Mouse (Mus musculus) heart, embryonic 14.5 days (tissue): ENCODE data around the gene Mcrip2. TPM values are rescaled to one million over a fixed set of nuclear protein-coding genes. Genes with fewer than 3 reads are reported as not detected.
A peak's percentile ranks its signal among the peaks of the same experiment; 100 is the strongest.

Source experiments
- ATAC-seq: fragments of 200-750 bp; cut with Nextera tagmentation; 2 replicates; pipeline ENCODE4 v1.8.0; 2017; ENCODE audit warnings: low read depth, moderate TSS enrichment; ENCODE audit not compliant: insufficient number of reproducible peaks, insufficient read depth, low FRiP score
- H3K27ac ChIP-seq, 2 experiments: fragments of 200-500 bp in 1 of 2; fragments of 300-500 bp in 1 of 2; sonication (generic) in 1 of 2; replicated peaks in 1 of 2; 2 replicates each; pipeline ENCODE4 v1.5.1; 2012 to 2014; ENCODE audit warnings: low read depth in 2 of 2, low read length in 2 of 2, control low read depth in 1 of 2, mild to moderate bottlenecking in 1 of 2, mixed read lengths in 1 of 2; ENCODE audit not compliant: control insufficient read depth in 1 of 2, insufficient read depth in 1 of 2
- H3K27me3 ChIP-seq: fragments of 300-500 bp; sonication (generic); 2 replicates; pipeline ENCODE4 v1.6.1; 2014; ENCODE audit warnings: mild to moderate bottlenecking, low read length, control low read depth; ENCODE audit not compliant: control insufficient read depth, insufficient read depth
- H3K36me3 ChIP-seq: fragments of 300-500 bp; sonication (generic); 2 replicates; pipeline ENCODE4 v1.6.1; 2014; ENCODE audit warnings: mild to moderate bottlenecking, control low read depth, low read length, mixed read lengths; ENCODE audit not compliant: control insufficient read depth, insufficient read depth
- H3K4me1 ChIP-seq, 2 experiments: fragments of 200-500 bp in 1 of 2; fragments of 300-500 bp in 1 of 2; sonication (generic) in 1 of 2; 2 replicates each; pipeline ENCODE4 v1.6.1; 2012 to 2014; ENCODE audit warnings: low read length in 2 of 2, control low read depth in 1 of 2, mixed read lengths in 1 of 2; ENCODE audit not compliant: control insufficient read depth in 2 of 2, insufficient read depth in 2 of 2
- H3K4me2 ChIP-seq: fragments of 300-500 bp; sonication (generic); 2 replicates; pipeline ENCODE4 v1.6.1; 2014; ENCODE audit warnings: mild to moderate bottlenecking, low read length
- H3K4me3 ChIP-seq, 2 experiments: fragments of 200-500 bp in 1 of 2; fragments of 300-500 bp in 1 of 2; sonication (generic) in 1 of 2; 2 replicates each; pipeline ENCODE4 v1.5.1; 2012 to 2014; ENCODE audit warnings: low read length in 2 of 2, mild to moderate bottlenecking in 2 of 2, control low read depth in 1 of 2, low read depth in 1 of 2, moderate library complexity in 1 of 2; ENCODE audit not compliant: control insufficient read depth in 1 of 2, insufficient read depth in 1 of 2
- H3K9ac ChIP-seq: fragments of 300-500 bp; sonication (generic); 2 replicates; pipeline ENCODE4 v1.6.1; 2014; ENCODE audit warnings: mild to moderate bottlenecking, low read length
- H3K9me3 ChIP-seq: fragments of 300-500 bp; sonication (generic); 2 replicates; pipeline ENCODE4 v1.6.1; 2016; ENCODE audit warnings: low read length, control low read depth; ENCODE audit not compliant: control insufficient read depth
- WGBS: fragments of 180-500 bp; shearing (Covaris S2); extraction: QIAGEN DNeasy Blood & Tissue Kit; methylation state at CpG from one replicate; pipeline ENCODE4 v1.1.7; 2014; 5-methylcytosine and 5-hydroxymethylcytosine counted together
- polyA plus RNA-seq: library from polyadenylated mRNA; unstranded; fragments of >200 nt; fragmentation: Nextera tagmentation; extraction: Ambion mirVana; gene quantifications from 2 replicates; pipeline ENCODE4 v1.2.1, GENCODE M21; 2014

The Mcrip2 gene
- polyA plus RNA-seq, 1 experiment from 2014 or later, result 184 TPM

DNA sequence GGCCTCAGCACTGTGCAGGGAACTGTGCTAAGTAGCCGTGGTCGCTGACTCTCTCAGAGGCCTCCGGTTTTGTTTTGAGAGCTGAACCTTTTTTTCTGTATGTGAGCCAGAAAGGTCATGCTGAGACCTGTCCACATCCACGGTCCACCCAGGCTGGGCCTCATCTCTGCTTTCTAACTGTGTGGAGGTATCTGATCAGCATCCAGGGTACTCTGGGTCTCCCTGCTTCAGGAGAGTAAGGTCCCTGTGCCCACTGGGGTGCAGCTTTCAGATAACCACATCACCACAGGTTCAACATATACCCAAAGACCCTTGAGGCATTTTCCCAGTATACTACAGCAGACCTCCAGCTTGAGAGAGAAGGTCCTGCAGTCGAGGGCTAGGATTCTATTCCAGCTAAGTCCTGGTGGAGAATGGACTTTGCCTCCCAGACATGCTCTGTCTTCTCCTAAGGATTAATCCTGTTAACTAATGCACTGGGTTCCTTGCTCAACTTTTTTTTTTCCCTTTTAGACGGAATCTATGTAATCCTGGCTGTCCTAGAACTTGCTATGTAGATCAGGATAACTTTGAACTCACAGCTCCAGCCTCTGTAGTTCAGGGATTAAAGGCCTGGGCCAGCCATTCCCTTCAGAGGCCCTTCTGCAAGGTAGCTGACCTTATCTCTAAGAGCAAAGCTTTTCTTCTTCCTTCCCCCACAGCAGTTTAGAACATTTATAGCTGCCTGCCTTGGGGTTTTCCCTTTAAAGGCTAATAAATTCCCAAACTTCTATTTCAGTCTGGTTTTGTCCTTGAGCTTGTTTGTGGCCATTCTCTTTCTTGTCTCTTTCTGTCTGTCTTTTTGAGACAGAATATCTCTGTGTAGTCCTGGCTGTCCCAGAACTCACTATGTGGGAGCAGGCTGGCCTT lies 6.6 kb downstream of the Mcrip2 start:
- Histone ChIP-seq H3K4me2 (peak overlapping the region; percentile 95), H3K9ac (peak overlapping the region; percentile 83), H3K4me1 (peaks cover 7 to 24% of the 10 kb centered on the region in 2 experiments; a peak in 3 of 4 replicates), H3K36me3 (peaks cover 36% of the 10 kb centered on the region), H3K4me3 (peak overlapping the region; percentile 50 to 67), H3K9me3 (no peaks in the 10 kb centered on the region), H3K27me3 (no peaks in the 10 kb centered on the region), H3K27ac (peak overlapping the region; percentile 20 to 80; a peak in 2 of 4 replicates)
- WGBS, result 15% methylated on average over 6 of the region's 6 CpGs
- ATAC-seq, result no peak

DNA sequence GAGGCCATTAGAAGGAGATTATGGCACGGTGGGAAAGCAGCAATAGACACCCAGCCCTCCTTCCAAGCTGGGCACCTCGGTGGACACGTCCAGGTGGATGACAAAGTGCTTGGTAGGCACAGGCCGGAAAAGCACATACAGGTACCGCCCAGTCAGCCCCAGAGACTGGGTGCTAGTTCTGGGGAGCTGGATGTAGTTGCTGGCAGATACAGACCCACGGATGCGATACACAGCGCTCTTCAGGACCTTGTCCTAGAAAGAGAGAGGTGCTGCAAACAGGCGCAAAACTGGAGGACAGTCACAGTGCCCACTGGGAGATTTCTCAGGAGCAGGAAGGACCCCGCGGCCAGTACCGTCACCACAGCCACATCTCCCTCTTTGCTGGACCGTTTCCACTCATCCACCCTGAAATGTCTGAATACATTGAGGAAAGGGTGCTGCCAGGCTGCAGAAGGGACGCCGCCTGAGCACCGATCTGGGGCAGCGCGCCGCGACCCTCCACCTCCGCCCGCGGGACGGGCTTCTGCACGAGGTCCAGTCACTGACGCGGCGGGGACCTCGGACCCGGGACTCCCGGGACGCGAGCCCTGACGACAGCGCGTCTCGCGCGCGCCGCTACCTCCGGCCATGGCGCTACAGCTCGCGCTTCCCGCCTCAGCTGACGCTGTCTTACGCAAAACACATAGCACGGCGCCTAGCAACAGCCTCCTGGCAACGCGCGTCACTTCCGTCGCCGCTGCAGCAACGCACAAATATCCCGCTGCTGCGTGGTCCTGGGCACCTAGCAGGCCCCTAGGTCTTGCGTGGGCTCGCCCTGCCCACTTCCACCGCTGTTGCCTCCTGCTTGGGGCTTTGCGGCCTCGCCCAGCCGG lies 7.5 kb downstream of the Mcrip2 start, which contains the start of gene Wdr90:
Gene Wdr90, minus strand, starts transcription at position 670 of the 872 bp plus-strand sequence.
- H3K4me1 ChIP-seq, result peaks cover 5 to 18% of the 10 kb centered on the region in 2 experiments; a peak in 3 of 4 replicates
- peak within 1 kb of the TSS; percentile 50 to 67 for H3K4me3 ChIP-seq
- H3K36me3 ChIP-seq, result peaks cover 31% of the 10 kb centered on the region
- peak within 1 kb of the TSS; percentile 83 for H3K9ac ChIP-seq
- H3K9me3 ChIP-seq, result no peaks in the 10 kb centered on the region
- ATAC-seq, result peak; percentile 83
- H3K4me2 ChIP-seq, result peak within 1 kb of the TSS; percentile 95
- H3K27ac ChIP-seq, result peak within 1 kb of the TSS; percentile 20 to 80; a peak in 2 of 4 replicates
- 4% methylated on average over 64 of the region's 65 CpGs for WGBS
- no peaks in the 10 kb centered on the region for H3K27me3 ChIP-seq

DNA sequence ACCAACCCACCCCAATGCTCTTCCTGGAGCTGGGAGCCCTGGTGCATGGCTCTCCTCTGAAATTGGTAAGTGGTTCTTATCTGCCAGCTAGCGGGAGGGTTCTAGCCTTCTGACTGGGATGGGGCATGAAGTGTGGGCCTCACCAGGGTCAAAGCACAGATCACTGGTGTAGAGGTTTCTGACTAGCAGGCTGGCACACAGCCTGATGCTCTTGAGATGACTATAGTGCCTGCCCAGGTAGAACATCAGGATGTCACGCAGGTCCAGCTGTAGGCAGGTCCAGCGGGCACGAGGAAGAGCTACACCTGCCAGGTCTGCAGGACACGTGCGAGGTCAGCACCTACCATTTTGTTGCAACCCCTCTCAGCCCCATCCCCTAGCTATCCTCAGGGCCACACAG lies 8.3 kb downstream of the Mcrip2 start:
- no peak for ATAC-seq
- H3K27ac ChIP-seq, result no peak overlapping the region
- peaks cover 5 to 18% of the 10 kb centered on the region in 2 experiments; a peak in 3 of 4 replicates for H3K4me1 ChIP-seq
- H3K4me2 ChIP-seq, result no peak overlapping the region
- H3K36me3 ChIP-seq, result peaks cover 27% of the 10 kb centered on the region
- 77% methylated on average over 6 of the region's 6 CpGs for WGBS
- H3K27me3 ChIP-seq, result no peaks in the 10 kb centered on the region
- no peak overlapping the region for H3K4me3 ChIP-seq
- H3K9ac ChIP-seq, result no peak overlapping the region
- no peaks in the 10 kb centered on the region for H3K9me3 ChIP-seq

GRCm38 (mm10) chr17:25844396-25844901 lies 24.1 kb downstream of the Mcrip2 start, which contains the start of gene Rhot2:
TSS of gene Rhot2 (minus strand) at chr17:25844851.
- Histone ChIP-seq H3K4me1 (peaks cover 5 to 15% of the 10 kb centered on the region in 2 experiments), H3K36me3 (peaks cover 50% of the 10 kb centered on the region)

DNA sequence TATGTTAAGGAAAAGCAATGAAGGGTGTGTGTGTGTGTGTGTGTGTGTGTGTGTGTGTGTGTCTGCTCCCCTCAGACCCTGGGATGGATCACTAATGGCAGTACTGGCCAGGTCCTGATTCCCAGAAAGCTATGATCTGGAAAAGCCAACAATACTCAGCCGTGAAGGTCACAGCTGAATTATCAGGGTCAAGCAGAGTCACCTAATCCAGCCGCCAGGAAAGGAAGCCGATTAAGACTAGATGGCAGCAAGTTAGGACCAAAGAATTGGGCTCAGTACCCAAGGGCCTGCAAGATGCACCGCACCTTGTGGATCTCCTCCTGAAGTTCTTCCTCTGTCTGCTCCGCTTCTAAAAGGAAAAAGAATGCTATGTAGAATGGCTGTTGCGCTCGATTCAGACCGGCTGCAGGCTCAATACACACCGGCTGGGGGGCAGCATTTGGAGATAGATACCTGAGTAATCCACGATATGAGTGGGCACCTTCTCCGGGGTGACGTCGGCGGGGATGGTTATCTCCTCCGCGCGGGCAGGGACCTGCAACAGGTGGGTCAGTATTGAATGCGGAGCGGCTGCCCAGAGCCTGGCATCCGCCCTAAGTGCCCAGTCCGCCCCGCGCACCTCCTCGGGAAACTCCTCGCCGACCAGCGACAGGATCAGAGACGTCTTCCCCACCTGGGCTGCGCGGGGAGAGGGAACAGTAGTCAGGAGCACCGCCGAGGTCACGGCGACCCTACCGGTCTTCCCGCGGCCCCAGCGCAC lies 24.7 kb downstream of the Mcrip2 start:
- peak overlapping the region; percentile 28 to 89 for H3K27ac ChIP-seq
- peaks cover 52% of the 10 kb centered on the region for H3K36me3 ChIP-seq
- 1% methylated on average over 38 of the region's 38 CpGs for WGBS
- peak overlapping the region; percentile 76 to 91 for H3K4me3 ChIP-seq
- H3K9me3 ChIP-seq, result no peaks in the 10 kb centered on the region
- H3K4me2 ChIP-seq, result peak overlapping the region; percentile 88
- ATAC-seq, result peak; percentile 10
- H3K9ac ChIP-seq, result peak overlapping the region; percentile 96
- H3K4me1 ChIP-seq, result peaks cover 5 to 15% of the 10 kb centered on the region in 2 experiments
- no peaks in the 10 kb centered on the region for H3K27me3 ChIP-seq

More at GRCm38 (mm10) chr17:25844396-25844901, 24.1 kb downstream of the Mcrip2 start, which contains the start of gene Rhot2:
- Histone ChIP-seq H3K27me3 (no peaks in the 10 kb centered on the region), H3K4me3 (peak within 1 kb of the TSS; percentile 76 to 91), H3K9me3 (no peaks in the 10 kb centered on the region), H3K9ac (peak within 1 kb of the TSS; percentile 96), H3K4me2 (peak within 1 kb of the TSS; percentile 88), H3K27ac (peak within 1 kb of the TSS; percentile 28 to 89)
- WGBS, result 2% methylated on average over 14 of the region's 21 CpGs
- peak; percentile 92 for ATAC-seq

DNA sequence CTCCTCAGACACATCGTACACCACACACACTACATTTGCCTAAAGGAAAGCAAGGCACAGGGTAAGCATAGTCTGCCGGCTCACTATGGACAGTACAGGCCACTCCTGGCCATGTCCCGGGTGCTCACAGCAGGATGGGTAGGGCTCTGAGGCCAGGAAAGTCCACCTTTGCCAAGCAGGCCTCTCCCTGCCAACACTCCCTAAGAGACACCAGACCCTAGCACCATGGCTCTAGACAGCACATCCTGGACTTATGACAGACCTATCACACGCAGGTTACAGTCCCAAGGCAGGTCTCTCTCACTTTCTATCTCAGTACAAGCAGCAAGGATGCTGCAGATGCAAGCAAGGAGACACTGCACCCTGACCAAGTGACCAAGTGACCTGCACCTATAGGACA lies 25.4 kb downstream of the Mcrip2 start:
- H3K4me1 ChIP-seq, result peaks cover 5 to 15% of the 10 kb centered on the region in 2 experiments
- H3K9ac ChIP-seq, result peak overlapping the region; percentile 96
- peaks cover 54% of the 10 kb centered on the region for H3K36me3 ChIP-seq
- no peaks in the 10 kb centered on the region for H3K27me3 ChIP-seq
- no peaks in the 10 kb centered on the region for H3K9me3 ChIP-seq
- peak overlapping the region; percentile 88 for H3K4me2 ChIP-seq
- WGBS, result 92% methylated on average over 4 of the region's 4 CpGs
- ATAC-seq, result no peak
- peak overlapping the region; percentile 76 to 91 for H3K4me3 ChIP-seq
- H3K27ac ChIP-seq, result no peak overlapping the region
